Mouse (Mus musculus) frontal cortex, adult (tissue): ENCODE measurements around the gene Slfn5.
A peak's percentile ranks its signal among the peaks of the same experiment; 100 is the strongest.
"Not testable (repeated sequence)": the region's sequence is repeated elsewhere in the genome, so short reads cannot be mapped to it uniquely, and the experiment has no call there.

Experiments
- ATAC-seq: cut with Nextera tagmentation; 2 replicates; pipeline ENCODE4 v1.9.2; 2017; ENCODE audit warnings: mild to moderate bottlenecking, moderate library complexity, mixed read lengths; ENCODE audit not compliant: low TSS enrichment

Gene Slfn5

DNA sequence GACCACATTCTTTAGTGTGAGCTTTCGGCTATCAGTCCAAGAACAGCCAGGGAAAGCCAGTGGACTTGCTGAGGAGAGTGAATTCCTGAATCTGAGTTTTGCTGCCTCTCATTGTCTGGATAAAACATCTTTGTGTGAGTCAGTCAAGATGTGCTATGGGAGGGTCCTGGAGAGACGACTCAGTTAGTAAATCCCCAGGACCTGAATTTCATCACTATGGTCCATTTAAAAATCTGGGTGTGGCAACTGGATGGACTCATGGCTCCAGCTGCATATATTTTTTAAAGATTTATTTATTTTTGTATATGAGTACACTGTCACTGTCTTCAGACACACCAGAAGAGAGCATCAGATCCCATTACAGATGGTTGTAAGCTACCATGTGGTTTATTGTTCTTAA is 5.5 kb upstream of the Slfn5 start:
- no peak for ATAC-seq

- no peak for ATAC-seq
Measured at GRCm38 (mm10) chr11:82947457-82947856, 3.7 kb upstream of the Slfn5 start.

GRCm38 (mm10) chr11:82949036-82949435 is 2.1 kb upstream of the Slfn5 start:
- ATAC-seq: no peak

DNA sequence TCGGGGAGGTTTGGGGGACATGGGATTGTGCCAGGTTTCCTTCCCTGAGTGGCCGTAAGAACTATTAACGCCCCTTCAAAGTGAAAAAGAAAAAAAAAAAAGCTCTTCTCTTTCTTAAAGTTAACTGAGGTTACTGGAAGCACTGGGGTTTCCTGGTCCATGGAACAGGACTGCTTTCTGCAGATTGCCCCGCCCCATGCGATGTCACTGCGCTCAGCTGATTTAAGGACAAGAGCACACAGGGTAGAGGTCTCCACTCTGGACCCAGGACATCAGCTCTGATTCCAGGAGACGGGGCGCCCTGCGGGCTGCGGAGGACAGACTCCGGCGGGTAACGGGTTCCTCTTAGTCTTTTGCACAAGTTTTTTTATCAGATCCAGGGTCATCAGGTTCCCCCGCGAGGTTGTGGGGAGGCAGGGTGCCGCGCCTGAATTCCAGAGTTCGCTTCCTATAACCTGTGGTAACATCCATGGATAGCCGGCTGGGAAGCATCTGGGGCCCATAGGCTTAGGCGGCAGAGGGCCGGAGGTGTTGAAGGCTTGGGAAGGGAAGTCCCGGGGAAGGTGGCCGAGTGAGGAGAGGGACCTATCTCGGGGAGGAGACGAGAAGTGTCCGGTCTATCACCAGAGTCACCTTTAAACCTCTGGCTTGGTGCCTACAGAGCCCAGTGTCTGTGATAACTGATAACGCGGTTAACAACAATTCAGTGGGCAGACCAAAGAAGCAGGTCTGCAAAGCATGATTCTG is 889 bp downstream of the Slfn5 start:
- no peak for ATAC-seq

- no peak for ATAC-seq
Measured at GRCm38 (mm10) chr11:82952612-82953542, 1.7 kb downstream of the Slfn5 start.

GRCm38 (mm10) chr11:82954631-82955030 is 3.5 kb downstream of the Slfn5 start:
- ATAC-seq: no peak

DNA sequence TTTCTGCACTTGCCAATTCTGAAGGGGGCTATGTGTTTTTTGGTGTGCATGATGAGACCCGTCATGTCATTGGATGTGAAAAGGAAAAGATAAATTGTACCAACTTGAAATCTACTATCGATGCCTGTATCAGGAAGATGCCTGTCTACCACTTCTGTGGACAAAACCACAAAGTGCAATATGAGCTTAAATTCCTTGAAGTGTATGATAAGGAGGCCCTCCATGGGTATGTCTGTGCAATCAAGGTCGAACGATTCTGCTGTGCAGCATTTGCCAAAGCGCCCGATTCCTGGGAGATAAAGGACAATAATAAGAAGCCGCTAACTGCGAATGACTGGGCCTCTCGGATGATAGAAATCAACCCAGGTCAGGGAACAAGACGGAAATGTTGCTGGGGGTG is 5.8 kb downstream of the Slfn5 start:
- no peak for ATAC-seq

DNA sequence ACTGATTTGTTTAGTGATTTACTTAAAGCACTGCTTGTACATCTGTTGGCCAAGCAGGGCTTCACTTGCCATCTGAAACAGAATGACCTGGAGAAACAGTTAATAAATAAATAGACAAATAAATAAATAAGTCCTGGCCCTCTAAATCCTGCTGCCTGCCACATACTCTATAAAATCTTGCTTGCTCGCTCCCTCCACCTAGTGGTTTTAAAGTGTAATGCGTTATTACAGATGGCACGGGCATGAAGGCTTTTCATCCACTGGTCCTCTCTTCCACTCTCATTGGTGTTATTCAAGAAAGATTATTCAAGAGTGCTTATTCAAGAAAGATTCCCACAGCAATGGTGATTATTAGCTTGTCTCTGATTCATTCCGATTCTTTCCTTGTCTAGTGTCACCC is 8.5 kb downstream of the Slfn5 start:
- ATAC-seq: no peak

- no peak for ATAC-seq
Measured at GRCm38 (mm10) chr11:82961743-82962142, 10.6 kb downstream of the Slfn5 start.

DNA sequence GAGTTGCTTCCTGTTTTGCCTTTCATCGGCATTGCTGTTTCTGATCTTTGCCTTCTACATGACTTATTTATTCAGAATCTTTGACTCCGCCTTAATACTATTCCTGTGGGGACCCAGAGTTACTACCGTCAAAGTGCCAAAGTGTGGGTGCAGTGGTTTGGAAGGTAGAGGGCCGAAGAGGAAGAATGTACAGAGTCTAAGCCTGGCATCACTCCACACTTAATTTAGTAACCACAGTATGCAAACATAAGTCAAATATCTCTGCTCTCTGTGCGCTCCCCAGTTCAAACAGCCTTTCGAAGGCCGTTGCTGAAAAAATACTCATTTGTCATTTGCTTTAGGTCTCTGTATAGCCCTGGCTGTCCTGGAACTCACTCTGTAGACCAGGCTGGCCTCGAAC is 11.1 kb downstream of the Slfn5 start:
- no peak for ATAC-seq

- ATAC-seq: peak; percentile 88
Measured at GRCm38 (mm10) chr11:82970712-82971589, 19.8 kb downstream of the Slfn5 start.

GRCm38 (mm10) chr11:82971590-82971974 is 20.4 kb downstream of the Slfn5 start:
- no peak for ATAC-seq

DNA sequence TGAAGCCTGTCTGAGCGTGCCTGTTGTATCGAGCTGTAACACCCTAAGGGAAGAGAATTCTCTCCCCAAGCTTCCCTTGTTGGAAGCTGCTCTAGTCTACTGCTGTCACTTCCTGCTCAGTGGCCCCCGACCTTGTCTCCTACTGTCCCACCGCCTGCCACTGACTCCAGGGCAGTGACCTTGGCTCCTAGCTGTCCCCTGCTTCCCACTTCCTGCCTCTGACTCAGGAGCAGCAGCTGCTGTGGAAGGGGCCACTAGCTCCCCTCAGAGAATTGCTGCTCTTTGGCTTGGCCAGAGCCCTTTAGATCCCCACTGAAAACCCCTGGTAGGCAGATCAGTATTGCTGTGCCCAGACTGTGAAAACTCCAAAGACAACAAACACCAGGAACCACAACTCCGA is 22.8 kb downstream of the Slfn5 start:
- ATAC-seq: no peak

- ATAC-seq: not testable (repeated sequence)
Measured at GRCm38 (mm10) chr11:82982409-82982808, 31.3 kb downstream of the Slfn5 start.

DNA sequence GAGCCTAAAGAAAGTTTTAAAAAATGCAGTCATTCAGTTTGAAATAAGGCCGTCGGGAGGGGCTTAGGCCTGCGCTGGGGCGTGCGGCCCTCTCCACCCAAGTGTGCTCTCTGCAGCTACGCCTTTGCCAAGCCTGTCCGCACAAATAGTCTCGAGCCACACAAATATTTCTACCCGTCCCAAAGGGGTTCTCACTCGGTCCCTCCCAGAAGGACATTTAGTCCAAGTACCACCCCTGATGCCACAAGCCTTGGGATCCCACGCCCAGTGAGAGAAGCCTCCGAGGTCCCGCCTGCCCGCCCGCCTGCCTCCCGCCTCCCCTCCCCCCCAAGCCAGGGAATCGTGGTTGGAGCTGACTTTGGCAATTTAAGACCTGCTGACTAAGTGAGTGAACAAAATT is 32.0 kb downstream of the Slfn5 start:
- no peak for ATAC-seq

GRCm38 (mm10) chr11:82987621-82988020 is 36.5 kb downstream of the Slfn5 start:
- ATAC-seq: peak; percentile 34; the same call in 1 of the 2 replicates

DNA sequence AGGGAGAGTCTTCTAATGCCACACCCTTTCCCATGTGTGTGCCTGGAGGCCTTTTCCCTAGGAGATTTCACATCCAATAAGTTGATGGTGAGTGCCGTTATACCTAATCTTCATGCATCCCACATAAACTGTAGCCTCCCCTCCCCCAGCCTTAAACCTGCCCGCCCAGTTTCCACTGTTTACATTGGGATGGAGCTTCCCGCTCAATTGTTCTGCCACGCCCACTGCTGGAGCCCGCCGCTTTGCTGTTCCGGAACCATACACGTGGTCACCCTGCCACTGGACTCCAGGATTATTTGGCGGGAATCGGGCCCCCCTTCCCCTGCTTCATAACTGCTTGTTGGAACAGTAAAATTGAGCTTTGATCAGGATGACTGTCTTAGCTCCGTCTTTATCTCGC is 38.2 kb downstream of the Slfn5 start:
- no peak for ATAC-seq

DNA sequence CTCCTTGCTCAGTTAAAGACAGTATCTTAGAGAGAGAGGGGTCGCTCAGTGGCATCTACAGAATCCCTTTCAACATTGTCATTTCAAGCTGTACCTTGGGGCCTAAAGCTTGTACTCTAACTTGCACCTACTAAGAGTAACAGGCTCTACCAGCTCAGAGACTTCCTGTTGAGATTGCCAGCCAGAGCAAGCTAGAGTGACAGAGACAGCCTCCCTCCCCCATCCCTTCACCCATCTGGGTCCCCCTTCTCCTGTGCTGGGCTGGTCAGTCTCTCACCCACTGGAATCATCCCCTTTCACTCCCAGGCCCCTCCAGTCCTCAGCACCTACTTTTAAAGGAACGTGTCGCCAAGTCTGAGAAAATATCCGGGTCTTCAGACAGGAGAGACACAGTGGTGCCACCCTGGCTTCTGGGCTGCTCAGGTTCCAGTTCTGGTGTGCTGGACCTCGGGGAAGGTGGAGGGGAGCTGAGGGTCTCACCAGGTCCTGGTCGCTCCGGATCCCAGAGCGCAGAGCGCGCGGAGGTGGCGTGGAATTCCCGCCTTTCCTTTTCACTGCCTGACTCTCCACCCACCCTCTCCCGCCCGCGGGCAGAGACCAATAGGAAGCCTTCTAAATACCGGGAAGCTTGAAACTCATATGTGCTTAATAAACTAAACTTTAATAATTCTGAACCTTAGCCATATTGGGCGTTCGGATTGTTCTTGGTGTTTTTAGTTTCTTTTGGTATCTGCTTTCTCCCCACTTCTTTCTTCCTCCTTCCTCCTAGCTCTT is 39.6 kb downstream of the Slfn5 start:
- ATAC-seq: not testable (repeated sequence)

- peak; percentile 55; the same call in 1 of the 2 replicates for ATAC-seq
Measured at GRCm38 (mm10) chr11:82991469-82992166, 40.5 kb downstream of the Slfn5 start, which contains the start of gene Slfn9. Gene Slfn9 (minus strand): TSS chr11:82991830.

GRCm38 (mm10) chr11:83013356-83013755 is 62.2 kb downstream of the Slfn5 start:
- no peak for ATAC-seq
